Mouse (Mus musculus): ENCODE results near the gene Slc5a11. TPM values are rescaled to one million over a fixed set of nuclear protein-coding genes. Genes with fewer than 3 reads are reported as not detected.

Gene Slc5a11
- 0.11 and 1.5 TPM in 2 replicates for total RNA-seq (2015)
- total RNA-seq (2017): 0.48 and 15.2 TPM in 2 replicates

- no peak for ATAC-seq (ENCODE audit: poor library complexity, severe bottlenecking)
These were observed at the start of gene Slc5a11 for GRCm38 (mm10) chr7:123214365-123215075. Gene Slc5a11 (plus strand): TSS chr7:123214780.

DNA sequence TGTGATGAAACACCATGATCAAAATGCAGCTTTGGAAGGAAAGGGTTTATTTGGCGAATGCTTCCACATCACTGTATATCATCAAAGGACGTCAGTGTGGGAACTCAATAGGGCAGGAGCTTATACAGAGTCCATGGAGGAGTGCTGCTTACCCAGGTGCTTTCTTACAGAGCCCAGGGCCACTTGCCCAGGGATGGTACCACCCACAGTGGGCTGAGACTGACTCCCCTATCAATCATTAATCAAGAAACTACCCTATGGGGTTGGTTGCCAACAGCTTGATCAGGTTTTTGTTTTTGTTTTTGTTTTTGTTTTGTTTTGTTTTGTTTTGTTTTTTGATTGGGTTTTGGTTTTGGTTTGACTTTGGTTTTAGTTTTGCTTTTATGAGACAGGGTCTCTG, 47.1 kb upstream of the Slc5a11 start:
- no peak for ATAC-seq (ENCODE audit: poor library complexity, severe bottlenecking)

GRCm38 (mm10) chr7:123169618-123170017, 45.0 kb upstream of the Slc5a11 start:
- ATAC-seq (ENCODE audit: poor library complexity, severe bottlenecking): no peak

DNA sequence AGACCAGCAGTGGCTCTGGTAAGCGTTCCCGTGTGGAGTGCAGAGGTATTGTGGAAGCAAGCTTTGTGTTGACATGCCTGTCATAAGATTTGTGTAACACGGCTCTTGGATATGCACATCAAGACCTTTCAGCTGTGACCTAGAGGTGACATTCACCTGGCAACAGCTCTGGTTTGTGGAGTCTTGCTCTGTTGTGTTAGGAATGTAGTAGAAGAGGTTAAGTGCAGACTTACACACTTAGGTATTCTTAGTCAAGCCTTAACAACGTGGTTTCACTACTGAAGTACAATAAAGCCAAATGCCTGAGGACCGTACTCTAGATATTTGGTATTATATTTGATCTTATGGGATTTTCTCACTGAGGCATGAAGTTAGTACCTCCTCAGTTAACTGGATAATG, 42.5 kb upstream of the Slc5a11 start:
- ATAC-seq (ENCODE audit: poor library complexity, severe bottlenecking): no peak

DNA sequence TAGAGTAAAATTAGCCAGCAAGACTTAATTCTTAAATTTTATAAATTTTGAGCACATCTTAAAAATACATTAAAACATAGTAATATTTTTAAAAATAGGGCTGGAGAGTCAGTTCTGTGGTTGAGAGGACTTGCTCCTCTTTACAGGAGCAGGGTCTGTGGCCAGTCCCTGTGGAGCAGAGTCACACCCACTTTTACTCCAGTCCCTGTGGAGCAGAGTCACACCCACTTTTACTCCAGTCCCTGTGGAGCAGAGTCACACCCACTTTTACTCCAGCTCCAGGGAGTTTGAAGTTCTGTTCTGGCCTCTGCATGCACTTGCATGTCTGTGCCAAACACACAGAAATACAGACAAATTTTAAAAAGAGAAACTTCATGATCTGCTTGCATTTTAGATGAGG, 37.4 kb upstream of the Slc5a11 start:
- ATAC-seq (ENCODE audit: poor library complexity, severe bottlenecking): no peak

DNA sequence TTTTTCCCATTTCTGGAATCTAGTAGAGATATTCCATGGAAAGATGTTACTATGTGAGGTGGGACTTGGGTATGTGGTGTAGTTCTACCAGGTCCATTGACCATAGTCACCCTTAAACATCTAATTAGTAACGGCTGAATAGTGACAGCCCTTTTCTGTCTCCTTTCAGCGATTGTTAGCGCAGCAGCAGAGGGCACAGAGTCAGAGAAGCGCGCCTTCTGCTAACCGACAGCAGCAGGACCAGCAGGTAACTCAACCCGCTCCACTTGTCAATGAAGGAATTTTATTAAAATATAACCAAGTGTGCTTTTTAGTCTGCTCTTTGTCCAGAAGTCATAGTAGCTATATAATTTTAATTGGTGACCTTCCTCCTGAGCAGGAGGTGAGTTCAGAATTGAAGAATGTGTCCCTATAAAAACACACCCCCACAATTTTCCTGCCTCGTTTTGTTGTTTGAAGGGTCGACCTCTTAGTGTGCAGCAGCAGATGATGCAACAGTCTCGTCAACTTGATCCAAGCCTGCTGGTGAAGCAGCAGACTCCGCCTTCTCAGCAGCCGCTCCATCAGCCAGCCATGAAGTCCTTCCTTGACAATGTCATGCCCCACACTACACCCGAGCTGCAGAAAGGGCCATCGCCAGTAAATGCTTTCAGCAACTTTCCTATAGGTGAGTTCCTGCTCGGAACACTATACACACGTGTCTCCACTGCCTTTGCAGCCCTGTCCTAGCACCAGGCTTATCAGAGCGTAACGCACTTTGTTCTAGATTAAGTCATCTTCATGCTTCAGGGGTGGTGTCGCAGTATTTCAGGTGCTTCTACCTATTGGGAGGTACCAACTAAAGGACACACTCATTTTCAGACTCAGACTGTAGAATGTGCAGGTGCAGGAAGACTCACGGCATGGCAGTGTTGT, 32.5 kb upstream of the Slc5a11 start:
- no peak for ATAC-seq (ENCODE audit: poor library complexity, severe bottlenecking)

GRCm38 (mm10) chr7:123184891-123185290, 29.7 kb upstream of the Slc5a11 start:
- ATAC-seq (ENCODE audit: poor library complexity, severe bottlenecking): no peak

DNA sequence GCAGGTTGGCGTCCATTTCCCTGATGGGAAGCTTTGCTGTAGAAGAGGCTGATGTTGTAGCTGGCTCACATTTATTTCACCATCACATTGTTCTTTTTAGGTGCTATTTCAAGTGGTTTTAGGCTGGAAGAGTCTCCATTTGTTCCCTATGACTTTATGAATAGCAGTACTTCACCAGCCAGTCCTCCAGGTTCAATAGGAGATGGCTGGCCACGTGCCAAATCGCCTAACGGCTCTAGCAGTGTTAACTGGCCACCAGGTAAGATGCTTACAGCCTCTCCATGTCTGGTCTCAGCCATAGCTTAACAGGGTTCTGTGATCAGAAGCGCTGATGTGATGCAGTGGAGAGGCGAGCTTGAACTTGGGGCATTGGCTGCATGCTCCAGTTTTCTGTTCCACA, 28.1 kb upstream of the Slc5a11 start:
- no peak for ATAC-seq (ENCODE audit: poor library complexity, severe bottlenecking)

- ATAC-seq (ENCODE audit: poor library complexity, severe bottlenecking): no peak
These were observed 27.3 kb upstream of the Slc5a11 start for GRCm38 (mm10) chr7:123187246-123187645.

DNA sequence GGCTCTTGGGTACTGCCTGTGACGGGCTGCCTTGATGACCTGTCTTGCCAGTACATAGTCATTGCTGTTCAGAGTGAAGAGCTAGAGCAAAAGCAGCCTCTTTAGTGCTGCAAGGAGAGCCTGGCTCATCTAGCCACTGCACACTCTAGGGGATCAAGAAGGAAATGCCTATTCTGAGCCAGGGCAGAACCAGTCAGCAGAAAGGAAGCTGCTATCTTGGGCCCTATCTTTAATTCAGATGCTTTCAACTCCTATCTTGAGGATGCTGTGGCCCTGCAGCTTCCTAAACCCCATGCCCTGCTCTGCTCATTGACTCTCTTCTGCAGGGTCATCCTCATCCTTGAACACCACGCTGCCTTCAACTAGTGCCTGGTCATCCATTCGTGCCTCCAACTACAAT, 26.1 kb upstream of the Slc5a11 start:
- ATAC-seq (ENCODE audit: poor library complexity, severe bottlenecking): no peak

- no peak for ATAC-seq (ENCODE audit: poor library complexity, severe bottlenecking)
These were observed 24.8 kb upstream of the Slc5a11 start for GRCm38 (mm10) chr7:123189762-123190161.

DNA sequence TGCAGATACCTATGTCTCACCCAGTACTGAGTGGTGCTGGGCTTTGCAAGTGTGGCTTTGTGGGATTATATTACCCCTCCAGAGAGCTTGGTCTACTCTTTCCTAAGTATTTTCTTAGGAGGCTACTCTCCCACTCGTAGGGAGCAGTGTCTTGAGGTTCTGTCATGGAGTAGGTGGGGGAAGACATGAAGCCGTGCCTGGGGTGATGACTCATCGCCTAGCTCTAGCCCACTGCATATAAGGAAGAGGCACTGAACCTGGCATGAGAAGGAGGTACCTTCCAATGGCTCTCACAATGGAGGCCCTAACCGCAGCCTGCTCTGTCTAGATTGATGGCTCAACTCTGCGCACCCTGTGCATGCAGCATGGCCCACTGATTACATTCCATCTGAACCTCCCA, 22.8 kb upstream of the Slc5a11 start:
- ATAC-seq (ENCODE audit: poor library complexity, severe bottlenecking): no peak

GRCm38 (mm10) chr7:123193201-123193600, 21.4 kb upstream of the Slc5a11 start:
- ATAC-seq (ENCODE audit: poor library complexity, severe bottlenecking): no peak

GRCm38 (mm10) chr7:123194696-123195095, 19.9 kb upstream of the Slc5a11 start:
- ATAC-seq (ENCODE audit: poor library complexity, severe bottlenecking): no peak

- no peak for ATAC-seq (ENCODE audit: poor library complexity, severe bottlenecking)
These were observed 18.1 kb upstream of the Slc5a11 start for GRCm38 (mm10) chr7:123196432-123196831.

GRCm38 (mm10) chr7:123198695-123199094, 15.9 kb upstream of the Slc5a11 start:
- ATAC-seq (ENCODE audit: poor library complexity, severe bottlenecking): no peak

GRCm38 (mm10) chr7:123199151-123199550, 15.4 kb upstream of the Slc5a11 start:
- ATAC-seq (ENCODE audit: poor library complexity, severe bottlenecking): no peak

GRCm38 (mm10) chr7:123199656-123200206, 14.8 kb upstream of the Slc5a11 start:
- no peak for ATAC-seq (ENCODE audit: poor library complexity, severe bottlenecking)

DNA sequence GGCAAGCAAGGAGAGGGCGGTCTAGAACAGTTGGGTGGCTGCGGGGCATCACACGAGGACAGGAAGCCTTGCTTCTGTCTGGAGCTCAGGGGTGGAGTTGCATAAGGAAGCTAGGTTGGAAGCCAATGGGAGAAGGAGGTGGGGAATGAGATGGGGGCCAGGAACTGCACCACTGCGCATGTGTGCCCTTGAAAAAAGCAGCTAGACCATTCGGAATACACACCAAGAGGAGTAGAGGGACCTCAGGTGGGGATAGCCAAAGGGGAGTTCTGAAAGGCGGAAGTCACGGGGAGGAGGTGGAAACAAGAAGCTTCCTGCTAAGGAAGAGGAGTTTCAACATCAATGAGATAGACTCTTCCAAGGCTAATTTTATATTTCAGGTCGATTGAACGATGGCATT, 13.9 kb upstream of the Slc5a11 start:
- ATAC-seq (ENCODE audit: poor library complexity, severe bottlenecking): peak; percentile 57

- peak; percentile 66 for ATAC-seq (ENCODE audit: poor library complexity, severe bottlenecking)
These were observed 9.3 kb upstream of the Slc5a11 start for GRCm38 (mm10) chr7:123205261-123205660.

GRCm38 (mm10) chr7:123207561-123207960, 7.0 kb upstream of the Slc5a11 start:
- ATAC-seq (ENCODE audit: poor library complexity, severe bottlenecking): no peak

DNA sequence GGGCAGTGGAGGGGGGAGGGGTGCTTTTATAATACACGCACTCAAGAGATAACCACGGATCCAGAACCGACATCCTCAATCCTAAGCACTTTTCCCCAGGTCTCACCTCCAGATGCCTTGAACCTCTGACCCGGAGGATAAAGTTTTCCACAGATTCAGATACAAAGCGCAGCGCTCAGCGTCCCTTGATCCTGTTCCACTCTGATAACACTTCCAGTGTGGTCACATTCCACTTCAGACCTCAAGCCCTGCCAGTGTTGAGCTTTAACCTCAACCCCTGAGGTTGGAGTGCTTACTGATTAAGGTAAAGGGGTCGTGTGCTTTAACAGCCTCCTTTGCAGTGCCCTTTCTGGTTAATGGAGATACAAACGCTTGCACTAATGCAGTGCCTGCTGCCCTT, 4.7 kb upstream of the Slc5a11 start:
- ATAC-seq (ENCODE audit: poor library complexity, severe bottlenecking): no peak

All from megakaryocyte, adult 5-6 weeks (primary cell).